Mouse (Mus musculus) neural tube, embryonic 13.5 days (tissue): ENCODE data around the gene Lims1. TPM values are rescaled to one million over a fixed set of nuclear protein-coding genes. Genes with fewer than 3 reads are reported as not detected.
A peak's percentile ranks its signal among the peaks of the same experiment; 100 is the strongest.
"Not testable (repeated sequence)": the region's sequence is repeated elsewhere in the genome, so short reads cannot be mapped to it uniquely, and the experiment has no call there.

ENCODE experiments used
- ATAC-seq: fragments of 200-750 bp; cut with Nextera tagmentation; 2 replicates; pipeline ENCODE4 v1.8.0; 2017; ENCODE audit warnings: low read depth, mild to moderate bottlenecking, moderate TSS enrichment, moderate library complexity
- H3K27ac ChIP-seq: fragments of 300-500 bp; sonication (generic); replicated peaks from 2 replicates; pipeline ENCODE4 v1.5.1; 2015; ENCODE audit warnings: moderate library complexity, mild to moderate bottlenecking, inconsistent platforms
- H3K27me3 ChIP-seq: fragments of 300-500 bp; sonication (generic); 2 replicates; pipeline ENCODE4 v1.6.1; 2015; ENCODE audit warnings: mild to moderate bottlenecking, inconsistent platforms
- H3K36me3 ChIP-seq: fragments of 300-500 bp; sonication (generic); 2 replicates; pipeline ENCODE4 v1.6.1; 2015; ENCODE audit warnings: mild to moderate bottlenecking, inconsistent platforms
- H3K4me1 ChIP-seq: fragments of 300-500 bp; sonication (generic); replicated peaks from 2 replicates; pipeline ENCODE4 v1.6.1; 2015; ENCODE audit warnings: inconsistent platforms
- H3K4me2 ChIP-seq: fragments of 300-500 bp; sonication (generic); 2 replicates; pipeline ENCODE4 v1.6.1; 2015; ENCODE audit warnings: inconsistent platforms, mild to moderate bottlenecking, moderate library complexity
- H3K4me3 ChIP-seq: fragments of 300-500 bp; sonication (generic); 2 replicates; pipeline ENCODE4 v1.5.1; 2015; ENCODE audit warnings: mild to moderate bottlenecking, inconsistent platforms
- H3K9ac ChIP-seq: fragments of 300-500 bp; sonication (generic); 2 replicates; pipeline ENCODE4 v1.6.1; 2015; ENCODE audit warnings: moderate library complexity, mild to moderate bottlenecking, inconsistent platforms
- H3K9me3 ChIP-seq: fragments of 300-500 bp; sonication (generic); 2 replicates; pipeline ENCODE4 v1.6.1; 2016; ENCODE audit warnings: inconsistent platforms
- WGBS: fragments of 180-500 bp; shearing (Covaris S2); methylation state at CpG from one replicate; pipeline ENCODE4 v1.1.7; 2015; 5-methylcytosine and 5-hydroxymethylcytosine counted together
- polyA plus RNA-seq: library from polyadenylated mRNA; unstranded; fragments of >200 nt; fragmentation: Nextera tagmentation; extraction: Ambion mirVana; gene quantifications from 2 replicates; pipeline ENCODE4 v1.2.1, GENCODE M21; 2015

Gene Lims1
- polyA plus RNA-seq, 1 experiment from 2014 or later: 72.2 TPM

DNA sequence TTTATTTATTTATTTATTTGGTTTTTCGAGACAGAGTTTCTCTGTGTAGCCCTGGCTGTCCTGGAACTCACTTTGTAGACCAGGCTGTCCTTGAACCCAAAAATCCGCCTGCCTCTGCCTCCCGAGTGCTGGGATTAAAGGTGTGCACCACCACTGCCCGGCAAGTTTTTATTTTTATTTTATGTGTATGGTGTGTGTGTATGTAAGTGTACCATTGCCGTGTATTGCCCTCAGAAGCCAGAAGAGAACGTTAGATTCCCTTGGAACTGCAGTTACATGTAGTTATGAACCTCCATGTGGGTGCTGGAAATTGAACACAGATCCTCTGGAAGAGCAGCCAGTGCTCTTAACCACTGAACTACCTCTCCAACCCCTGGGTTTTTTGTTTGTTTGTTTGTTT lies 4.6 kb downstream of the Lims1 start:
- not testable (repeated sequence) for H3K9ac ChIP-seq, H3K27ac ChIP-seq, H3K27me3 ChIP-seq, H3K4me3 ChIP-seq, H3K4me2 ChIP-seq, H3K9me3 ChIP-seq, H3K36me3 ChIP-seq, ATAC-seq
- peaks cover 31% of the 10 kb centered on the region for H3K4me1 ChIP-seq
- WGBS: 97% methylated on average over 6 of the region's 6 CpGs

- no peak overlapping the region for H3K9ac ChIP-seq
- WGBS: 93% methylated on average over 8 of the region's 8 CpGs
- H3K4me1 ChIP-seq: peaks cover 30% of the 10 kb centered on the region
Observed at GRCm38 (mm10) chr10:58328517-58329108, 5.3 kb downstream of the Lims1 start.

DNA sequence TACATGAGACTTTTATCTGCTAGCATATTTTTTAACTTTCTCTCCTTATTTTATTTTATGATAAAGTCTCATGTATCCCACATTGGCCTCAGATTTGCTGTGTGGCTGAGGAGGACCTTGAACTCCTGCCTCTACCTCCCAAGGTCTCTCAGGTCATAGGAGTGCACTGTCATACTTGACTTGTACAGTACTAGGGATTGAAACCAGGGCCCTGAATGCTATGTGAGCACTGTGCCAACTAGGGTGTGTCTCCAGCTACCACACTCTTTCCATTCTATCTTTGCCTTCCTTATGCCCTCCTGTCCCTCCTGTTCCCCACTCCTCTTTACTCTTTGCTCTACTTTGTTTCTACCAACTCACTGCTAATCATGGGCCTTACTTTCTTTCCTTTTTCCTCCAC lies 7.4 kb downstream of the Lims1 start:
- Histone ChIP-seq H3K36me3 (no peaks in the 10 kb centered on the region), H3K4me1 (peaks cover 17% of the 10 kb centered on the region), H3K9me3 (no peaks in the 10 kb centered on the region), H3K9ac (no peak overlapping the region), H3K27ac (no peak overlapping the region), H3K27me3 (no peaks in the 10 kb centered on the region), H3K4me3 (no peak overlapping the region), H3K4me2 (no peak overlapping the region)
- ATAC-seq: no peak

More at GRCm38 (mm10) chr10:58328517-58329108, 5.3 kb downstream of the Lims1 start:
- ATAC-seq: no peak
- Histone ChIP-seq H3K27me3 (no peaks in the 10 kb centered on the region), H3K27ac (no peak overlapping the region), H3K9me3 (no peaks in the 10 kb centered on the region), H3K4me3 (no peak overlapping the region), H3K36me3 (no peaks in the 10 kb centered on the region), H3K4me2 (no peak overlapping the region)

DNA sequence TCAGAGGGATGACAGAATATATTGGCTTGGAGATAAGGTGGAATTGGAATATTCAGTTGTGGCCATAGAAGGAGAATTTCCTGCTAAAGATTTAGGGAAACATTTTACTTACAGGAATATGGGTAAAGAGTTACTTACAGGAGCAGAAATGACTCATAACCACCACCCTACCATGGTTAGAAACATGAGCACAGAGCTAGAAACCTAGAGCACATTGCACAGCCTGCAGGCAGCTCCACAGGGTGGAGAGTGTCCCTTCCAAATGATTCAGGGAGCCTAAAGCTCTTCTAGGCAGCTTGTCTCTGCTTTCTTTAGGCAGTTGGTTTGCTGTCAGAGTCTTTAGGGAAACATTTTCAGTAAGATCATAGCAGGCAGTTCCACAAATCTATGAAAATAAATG lies 8.5 kb downstream of the Lims1 start:
- Histone ChIP-seq H3K27ac (no peak overlapping the region), H3K4me3 (no peak overlapping the region), H3K9me3 (no peaks in the 10 kb centered on the region), H3K27me3 (no peaks in the 10 kb centered on the region), H3K36me3 (no peaks in the 10 kb centered on the region), H3K4me1 (peaks cover 6% of the 10 kb centered on the region), H3K9ac (no peak overlapping the region), H3K4me2 (no peak overlapping the region)
- ATAC-seq: no peak

- no peaks in the 10 kb centered on the region for H3K9me3 ChIP-seq
- H3K4me1 ChIP-seq: peaks cover 11% of the 10 kb centered on the region; the same call in 1 of the 2 replicates
- no peaks in the 10 kb centered on the region for H3K27me3 ChIP-seq
- H3K4me3 ChIP-seq: no peak overlapping the region
- H3K27ac ChIP-seq: no peak overlapping the region
- no peak overlapping the region for H3K9ac ChIP-seq
- no peaks in the 10 kb centered on the region for H3K36me3 ChIP-seq
- WGBS: 95% methylated on average over 5 of the region's 5 CpGs
- ATAC-seq: no peak
- H3K4me2 ChIP-seq: no peak overlapping the region
Observed at GRCm38 (mm10) chr10:58333414-58333813, 10.1 kb downstream of the Lims1 start.

- ATAC-seq: no peak
- 86% methylated on average over 1 of the region's 1 CpGs for WGBS
Observed at GRCm38 (mm10) chr10:58336156-58336555, 12.9 kb downstream of the Lims1 start.

GRCm38 (mm10) chr10:58337091-58337490 lies 13.8 kb downstream of the Lims1 start:
- not testable (repeated sequence) for ATAC-seq, H3K27me3 ChIP-seq
- WGBS: 88% methylated on average over 4 of the region's 4 CpGs

More at GRCm38 (mm10) chr10:58336156-58336555, 12.9 kb downstream of the Lims1 start:
- H3K4me1 ChIP-seq: peaks cover 14% of the 10 kb centered on the region
- H3K4me3 ChIP-seq: no peak overlapping the region
- no peak overlapping the region for H3K4me2 ChIP-seq
- H3K36me3 ChIP-seq: no peaks in the 10 kb centered on the region
- peak overlapping the region; percentile 10; the same call in 1 of the 2 replicates for H3K27ac ChIP-seq
- H3K9ac ChIP-seq: no peak overlapping the region
- no peaks in the 10 kb centered on the region for H3K27me3 ChIP-seq
- no peaks in the 10 kb centered on the region for H3K9me3 ChIP-seq

DNA sequence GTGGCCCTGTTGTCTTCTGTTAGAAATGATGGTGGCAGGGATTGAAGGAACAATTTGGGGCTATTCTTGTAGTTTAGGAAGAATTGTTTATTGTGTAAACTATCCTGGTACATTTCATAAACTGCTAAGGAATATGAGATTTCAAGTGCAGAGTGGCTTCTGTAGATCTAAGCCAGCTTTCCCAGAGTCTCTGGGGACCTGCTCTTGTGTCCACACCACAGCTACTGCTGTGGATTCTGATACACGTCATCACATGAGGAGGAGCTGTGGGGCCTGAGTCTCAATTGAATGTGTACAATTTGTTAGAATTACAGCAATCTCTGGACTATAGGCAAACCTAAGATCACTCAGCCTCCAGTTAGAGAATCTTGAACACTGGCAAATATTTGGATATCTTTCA lies 15.3 kb downstream of the Lims1 start:
- no peak for ATAC-seq
- Histone ChIP-seq H3K4me2 (no peak overlapping the region), H3K27me3 (no peaks in the 10 kb centered on the region), H3K4me1 (peaks cover 14% of the 10 kb centered on the region), H3K9me3 (no peaks in the 10 kb centered on the region), H3K36me3 (no peaks in the 10 kb centered on the region), H3K4me3 (no peak overlapping the region), H3K27ac (peak overlapping the region; percentile 52; the same call in 1 of the 2 replicates), H3K9ac (no peak overlapping the region)
- WGBS: 68% methylated on average over 1 of the region's 1 CpGs

More at GRCm38 (mm10) chr10:58337091-58337490, 13.8 kb downstream of the Lims1 start:
- peaks cover 14% of the 10 kb centered on the region for H3K4me1 ChIP-seq
- H3K36me3 ChIP-seq, H3K4me3 ChIP-seq, H3K9ac ChIP-seq, H3K4me2 ChIP-seq, H3K9me3 ChIP-seq, H3K27ac ChIP-seq: not testable (repeated sequence)

- no peaks in the 10 kb centered on the region for H3K27me3 ChIP-seq
- ATAC-seq: no peak
- no peak overlapping the region for H3K9ac ChIP-seq
- H3K4me2 ChIP-seq: no peak overlapping the region
- H3K4me3 ChIP-seq: no peak overlapping the region
- H3K36me3 ChIP-seq: no peaks in the 10 kb centered on the region
- H3K9me3 ChIP-seq: peaks cover 2% of the 10 kb centered on the region; the same call in 1 of the 2 replicates
- peak overlapping the region; percentile 29 for H3K27ac ChIP-seq
- H3K4me1 ChIP-seq: peaks cover 19% of the 10 kb centered on the region
- 75% methylated on average over 2 of the region's 2 CpGs for WGBS
Observed at GRCm38 (mm10) chr10:58341685-58342084, 18.4 kb downstream of the Lims1 start.

DNA sequence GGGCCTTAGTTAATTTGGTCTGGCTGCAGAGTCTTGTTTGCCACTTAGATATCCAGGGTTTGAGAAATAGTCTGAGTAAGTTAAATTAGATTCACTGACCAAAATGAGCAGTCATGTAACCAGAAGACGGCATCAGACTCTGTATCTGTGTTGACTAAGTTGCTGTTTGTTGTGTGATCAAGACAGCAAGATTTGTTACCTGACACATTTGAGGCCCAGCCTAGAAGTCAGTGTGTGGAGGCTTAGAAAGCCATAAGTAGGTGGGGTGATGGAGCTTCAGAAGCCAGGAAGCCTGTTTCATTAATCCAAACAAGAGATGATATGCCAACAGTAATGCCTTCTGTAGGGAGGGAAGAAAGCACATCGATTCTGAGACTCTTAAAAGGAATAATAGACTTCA lies 18.9 kb downstream of the Lims1 start:
- 85% methylated on average over 2 of the region's 2 CpGs for WGBS
- no peak for ATAC-seq
- peak overlapping the region; percentile 29; the same call in 1 of the 2 replicates for H3K27ac ChIP-seq

DNA sequence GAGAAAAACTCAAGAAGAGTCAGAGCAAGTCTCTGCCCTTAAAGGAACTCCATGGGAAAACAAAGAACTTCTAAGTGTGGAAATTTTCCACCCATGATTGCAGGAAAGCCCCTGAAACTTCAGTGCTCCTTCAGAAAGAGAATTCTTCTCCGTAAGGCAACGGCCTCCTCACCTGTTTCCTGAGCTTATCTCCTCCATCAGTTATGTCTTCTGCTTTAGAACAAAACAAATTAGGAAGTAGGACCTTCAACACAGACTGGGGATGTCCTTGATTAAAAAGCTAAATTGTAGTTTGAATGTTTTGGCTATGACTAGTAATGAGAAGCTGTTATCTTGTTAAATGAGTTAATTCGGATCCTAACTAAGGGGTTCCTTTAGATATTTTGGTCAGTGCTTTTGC lies 20.3 kb downstream of the Lims1 start:
- Histone ChIP-seq H3K27ac (no peak overlapping the region), H3K4me2 (no peak overlapping the region), H3K36me3 (no peaks in the 10 kb centered on the region), H3K4me1 (peaks cover 6% of the 10 kb centered on the region), H3K27me3 (no peaks in the 10 kb centered on the region), H3K9ac (no peak overlapping the region), H3K9me3 (peaks cover 2% of the 10 kb centered on the region; the same call in 1 of the 2 replicates), H3K4me3 (no peak overlapping the region)
- ATAC-seq: no peak
- WGBS: 93% methylated on average over 3 of the region's 3 CpGs

More for the DNA sequence above, 18.9 kb downstream of the Lims1 start:
- no peaks in the 10 kb centered on the region for H3K36me3 ChIP-seq
- peaks cover 2% of the 10 kb centered on the region; the same call in 1 of the 2 replicates for H3K9me3 ChIP-seq
- H3K9ac ChIP-seq: no peak overlapping the region
- H3K27me3 ChIP-seq: no peaks in the 10 kb centered on the region
- peaks cover 19% of the 10 kb centered on the region for H3K4me1 ChIP-seq
- no peak overlapping the region for H3K4me3 ChIP-seq
- no peak overlapping the region for H3K4me2 ChIP-seq

GRCm38 (mm10) chr10:58350600-58350999 lies 27.3 kb downstream of the Lims1 start:
- H3K27me3 ChIP-seq: no peaks in the 10 kb centered on the region
- no peak overlapping the region for H3K4me3 ChIP-seq
- H3K4me1 ChIP-seq: peaks cover 5% of the 10 kb centered on the region; the same call in 1 of the 2 replicates
- no peaks in the 10 kb centered on the region for H3K36me3 ChIP-seq
- WGBS: 86% methylated on average over 3 of the region's 3 CpGs
- no peak for ATAC-seq
- H3K9me3 ChIP-seq: no peaks in the 10 kb centered on the region
- H3K27ac ChIP-seq: no peak overlapping the region
- no peak overlapping the region for H3K9ac ChIP-seq
- no peak overlapping the region for H3K4me2 ChIP-seq

- H3K4me1 ChIP-seq: no peaks in the 10 kb centered on the region; the same call in 1 of the 2 replicates
- no peaks in the 10 kb centered on the region for H3K36me3 ChIP-seq
- H3K9me3 ChIP-seq: no peaks in the 10 kb centered on the region
- 90% methylated on average over 2 of the region's 2 CpGs for WGBS
- no peaks in the 10 kb centered on the region for H3K27me3 ChIP-seq
- no peak overlapping the region for H3K4me3 ChIP-seq
- no peak overlapping the region for H3K4me2 ChIP-seq
- H3K9ac ChIP-seq: no peak overlapping the region
- ATAC-seq: no peak
- no peak overlapping the region for H3K27ac ChIP-seq
Observed at GRCm38 (mm10) chr10:58351670-58352069, 28.4 kb downstream of the Lims1 start.
